Mouse (Mus musculus) C2C12 (cell line): ENCODE results near the gene Fam120b.

Source experiments
- CEBPB ChIP-seq: IDR thresholded peaks from one replicate; pipeline ENCODE4 v1.6.1; 2011; ENCODE audit warnings: low read depth, mild to moderate bottlenecking, control low read depth, moderate library complexity
- CTCF ChIP-seq: IDR thresholded peaks from one replicate; pipeline ENCODE4 v1.5.1; 2011; ENCODE audit not compliant: control insufficient read depth, insufficient read depth, insufficient read length
- MYOD1 ChIP-seq: IDR thresholded peaks from one replicate; pipeline ENCODE4 v1.6.1; 2011; ENCODE audit warnings: low read depth; ENCODE audit not compliant: control insufficient read depth, insufficient read length
- USF1 ChIP-seq: IDR thresholded peaks from one replicate; pipeline ENCODE4 v1.6.1; 2011; ENCODE audit warnings: low read depth, mild to moderate bottlenecking, control low read depth, moderate library complexity

- TF ChIP-seq CTCF (no peak), USF1 (no peak), CEBPB (no peak), MYOD1 (no peak)
Measured at GRCm38 (mm10) chr17:15355072-15355471, 40.9 kb upstream of the Fam120b start.
